ENCODE assay signal across 9 mouse cellular contexts in genomic region chr1:132516776-132517175, GRCm38 (mm10). TPM values are rescaled to one million over a fixed set of nuclear protein-coding genes. Genes with fewer than 3 reads are reported as not detected.
"Had no signal": no experiment of that assay in that cellular context is flagged by ENCODE, and none has a peak within 500 bp of the region (broad histone marks: within the 10 kb centered on the region; RNA-seq: fewer than 3 reads in every experiment).

No protein-coding gene starts in this region.

- DNase-seq: kidney, postnatal 36 days; left cerebral cortex, postnatal 4 days; liver, postnatal 0 days; lung, embryonic 14.5 days; retina, postnatal 1 day; right cerebral cortex, postnatal 4 days; thymus, adult 2 months; thymus, postnatal 25 days had no signal

RNA-seq across cellular contexts. Expression of gene Cntn2, which starts 26.3 kb away (rescaled TPM):
- total RNA-seq: monocyte, adult 5-6 weeks had no signal
